Mouse (Mus musculus) CH12.LX (cell line): ENCODE data around the gene Lcn9. TPM values are rescaled to one million over a fixed set of nuclear protein-coding genes. Genes with fewer than 3 reads are reported as not detected.

ENCODE experiments used
- DNase-seq: peaks from one replicate; pipeline ENCODE4 v3.0.0-alpha.2; 2013; ENCODE audit errors: extremely low read depth
- H3K27ac ChIP-seq: 2 replicates; pipeline ENCODE4 v1.5.1; 2012; ENCODE audit warnings: low read depth, mild to moderate bottlenecking, control low read depth, moderate library complexity; ENCODE audit not compliant: insufficient read depth
- H3K27me3 ChIP-seq: replicated peaks from 2 replicates; pipeline ENCODE3; 2012; ENCODE audit warnings: inconsistent platforms
- H3K36me3 ChIP-seq, 2 experiments: replicated peaks in 1 of 2; 2 replicates each; pipeline versions ENCODE3 to v1.6.1; 2012; ENCODE audit warnings: inconsistent platforms in 1 of 2, low read length in 1 of 2, mild to moderate bottlenecking in 1 of 2, mixed read lengths in 1 of 2, moderate library complexity in 1 of 2; ENCODE audit not compliant: control insufficient read depth in 1 of 2, insufficient read depth in 1 of 2
- H3K4me1 ChIP-seq, 2 experiments: 2 replicates each; pipeline ENCODE4 v1.6.1; 2012; ENCODE audit warnings: inconsistent platforms in 1 of 2, moderate library complexity in 1 of 2; ENCODE audit not compliant: insufficient read depth in 2 of 2, control insufficient read depth in 1 of 2
- H3K4me2 ChIP-seq: 2 replicates; pipeline ENCODE4 v1.6.1; 2012; ENCODE audit warnings: low read depth, mild to moderate bottlenecking, control low read depth; ENCODE audit not compliant: poor library complexity, insufficient read depth, severe bottlenecking
- H3K4me3 ChIP-seq, 3 experiments: fragments of 150-350 bp in 1 of 3; sonication (generic) in 1 of 3; replicated peaks in 1 of 3; 2 replicates each; pipeline versions ENCODE3 to v1.5.1; 2011 to 2012; ENCODE audit warnings: low read depth in 2 of 3, low read length in 2 of 3, mild to moderate bottlenecking in 2 of 3, moderate library complexity in 2 of 3, control low read depth in 1 of 3, improper control_type of control experiment in 1 of 3, inconsistent platforms in 1 of 3, mixed read lengths in 1 of 3; ENCODE audit not compliant: poor library complexity in 1 of 3
- H3K79me2 ChIP-seq: replicated peaks from 2 replicates; pipeline ENCODE4 v1.6.1; 2012; ENCODE audit warnings: mild to moderate bottlenecking, moderate library complexity; ENCODE audit not compliant: control insufficient read depth, poor library complexity, insufficient read depth, severe bottlenecking; ENCODE audit errors: extremely low read depth
- H3K9ac ChIP-seq: 2 replicates; pipeline ENCODE4 v1.6.1; 2012; ENCODE audit warnings: low read depth, mild to moderate bottlenecking, control low read depth, moderate library complexity; ENCODE audit not compliant: insufficient read depth
- H3K9me3 ChIP-seq: replicated peaks from 2 replicates; pipeline ENCODE3; 2012; ENCODE audit warnings: low read length, inconsistent platforms, mixed read lengths
- CHD1 ChIP-seq: IDR thresholded peaks from 2 replicates; pipeline ENCODE4 v1.6.1; 2012; ENCODE audit warnings: low read depth, low read length, improper control_type of control experiment, inconsistent platforms
- CTCF ChIP-seq, 2 experiments: IDR thresholded peaks in 1 of 2; conservative IDR thresholded peaks in 1 of 2; 2 replicates each; pipeline ENCODE4 v1.5.1; 2011 to 2012; ENCODE audit warnings: low read depth in 2 of 2, low read length in 2 of 2, improper control_type of control experiment in 1 of 2, inconsistent platforms in 1 of 2, mild to moderate bottlenecking in 1 of 2, moderate library complexity in 1 of 2
- E2F4 ChIP-seq: IDR thresholded peaks from 2 replicates; pipeline ENCODE4 v1.6.1; 2011; ENCODE audit warnings: low read depth, low read length, improper control_type of control experiment; ENCODE audit not compliant: insufficient replicate concordance
- EP300 ChIP-seq: IDR thresholded peaks from 2 replicates; pipeline ENCODE4 v1.6.1; 2011; ENCODE audit warnings: low read length, improper control_type of control experiment
- GABPA ChIP-seq: IDR thresholded peaks from 2 replicates; pipeline ENCODE4 v1.6.1; 2012; ENCODE audit warnings: low read depth, low read length, improper control_type of control experiment, inconsistent platforms; ENCODE audit not compliant: insufficient replicate concordance
- HCFC1 ChIP-seq: IDR thresholded peaks from 2 replicates; pipeline ENCODE4 v1.6.1; 2012; ENCODE audit warnings: low read depth, mild to moderate bottlenecking, inconsistent platforms, low read length, improper control_type of control experiment
- IRF4 ChIP-seq: IDR thresholded peaks from 2 replicates; pipeline ENCODE4 v1.6.1; 2014; ENCODE audit warnings: low read depth, mild to moderate bottlenecking, inconsistent platforms, low read length, improper control_type of control experiment
- JUN ChIP-seq: IDR thresholded peaks from 2 replicates; pipeline ENCODE4 v1.6.1; 2011; ENCODE audit warnings: low read depth, mild to moderate bottlenecking, low read length, improper control_type of control experiment, moderate library complexity; ENCODE audit not compliant: insufficient read depth
- JUND ChIP-seq: conservative IDR thresholded peaks from 2 replicates; pipeline ENCODE4 v1.6.1; 2011; ENCODE audit warnings: low read depth, low read length, improper control_type of control experiment
- MAFK ChIP-seq: IDR thresholded peaks from 2 replicates; pipeline ENCODE4 v1.6.1; 2011; ENCODE audit warnings: low read length, improper control_type of control experiment; ENCODE audit not compliant: insufficient replicate concordance
- MAX ChIP-seq: IDR thresholded peaks from 2 replicates; pipeline ENCODE4 v1.6.1; 2011; ENCODE audit warnings: low read length, improper control_type of control experiment
- MEF2A ChIP-seq: IDR thresholded peaks from 2 replicates; pipeline ENCODE4 v1.6.1; 2014; ENCODE audit warnings: low read depth, mild to moderate bottlenecking, inconsistent platforms, low read length, improper control_type of control experiment, borderline replicate concordance
- MXI1 ChIP-seq: IDR thresholded peaks from 2 replicates; pipeline ENCODE4 v1.6.1; 2011; ENCODE audit warnings: mild to moderate bottlenecking, low read depth, low read length, improper control_type of control experiment
- MYC ChIP-seq: IDR thresholded peaks from 2 replicates; pipeline ENCODE4 v1.6.1; 2011; ENCODE audit warnings: low read depth, mild to moderate bottlenecking, improper control_type of control experiment, low read length
- NRF1 ChIP-seq: IDR thresholded peaks from 2 replicates; pipeline ENCODE4 v1.6.1; 2014; ENCODE audit warnings: low read depth, mild to moderate bottlenecking, inconsistent platforms, low read length, improper control_type of control experiment, moderate library complexity
- RAD21 ChIP-seq: IDR thresholded peaks from 2 replicates; pipeline ENCODE4 v1.6.1; 2011; ENCODE audit warnings: low read depth, mild to moderate bottlenecking, low read length, improper control_type of control experiment, moderate library complexity
- RCOR1 ChIP-seq: conservative IDR thresholded peaks from 2 replicates; pipeline ENCODE4 v1.6.1; 2012; ENCODE audit warnings: low read depth, mild to moderate bottlenecking, inconsistent platforms, low read length, improper control_type of control experiment
- SIN3A ChIP-seq: IDR thresholded peaks from 2 replicates; pipeline ENCODE4 v1.6.1; 2012; ENCODE audit warnings: low read length, improper control_type of control experiment, inconsistent platforms
- SMC3 ChIP-seq: IDR thresholded peaks from 2 replicates; pipeline ENCODE4 v1.6.1; 2011; ENCODE audit warnings: low read depth, low read length, improper control_type of control experiment
- TBP ChIP-seq: conservative IDR thresholded peaks from 2 replicates; pipeline ENCODE4 v1.6.1; 2011; ENCODE audit warnings: low read depth, low read length, improper control_type of control experiment
- USF1 ChIP-seq: IDR thresholded peaks from 2 replicates; pipeline ENCODE4 v1.6.1; 2014; ENCODE audit warnings: low read depth, mild to moderate bottlenecking, inconsistent platforms, low read length, improper control_type of control experiment
- USF2 ChIP-seq: conservative IDR thresholded peaks from 2 replicates; pipeline ENCODE4 v1.6.1; 2011; ENCODE audit warnings: low read depth, low read length, improper control_type of control experiment
- ZC3H11A ChIP-seq: IDR thresholded peaks from 2 replicates; pipeline ENCODE4 v1.6.1; 2012; ENCODE audit warnings: low read depth, mild to moderate bottlenecking, inconsistent platforms, low read length, improper control_type of control experiment
- ZKSCAN1 ChIP-seq: IDR thresholded peaks from 2 replicates; pipeline ENCODE4 v1.6.1; 2012; ENCODE audit warnings: low read depth, inconsistent platforms, low read length, improper control_type of control experiment, borderline replicate concordance
- ZNF384 ChIP-seq: IDR thresholded peaks from 2 replicates; pipeline ENCODE4 v1.6.1; 2012; ENCODE audit warnings: low read depth, low read length, improper control_type of control experiment, inconsistent platforms
- dilution Hi-C: fragments of 300-500 bp; cut with MboI; formaldehyde crosslinking; loops from 2 replicates; pipeline ENCODE4 v1.14.3; 2020; ENCODE audit warnings: low sequenced_read_pairs; ENCODE audit not compliant: extremely low pct_unique_long_range_greater_than_20kb, extremely low pct_ligation_motif_present
- in situ Hi-C: fragments of 300-500 bp; cut with MboI; formaldehyde crosslinking; loops from 3 replicates; pipeline ENCODE4 v1.14.3; 2019; ENCODE audit warnings: low sequenced_read_pairs, low pct_ligation_motif_present, low pct_unique_long_range_greater_than_20kb, mixed read lengths
- polyA plus RNA-seq: library from polyadenylated mRNA; unstranded; fragments of >175 nt; gene quantifications from 2 replicates; pipeline ENCODE4 v1.2.1, GENCODE M21; 2012; ENCODE audit warnings: low read depth; ENCODE audit not compliant: insufficient read length
- total RNA-seq, 2 experiments: library from RNA; depleted of rRNA; stranded (reverse); fragments of 300-350 nt in 1 of 2; fragments of >200 nt in 1 of 2; gene quantifications; 2 replicates each; pipeline ENCODE4 v1.2.3; 2012 to 2014

Gene Lcn9
- total and polyA plus RNA-seq, 3 experiments, result not detected

- TF ChIP-seq MYC (no peak), JUN (no peak), CTCF (conservative IDR thresholded peaks at IDR 0.05 in 1 of 2, IDR thresholded peaks at IDR 0.05 in 1 of 2; ENCODE audit: low read depth in 2 of 2, low read length in 2 of 2) (no peak), CHD1 (no peak), TBP (no peak), MEF2A (no peak), USF2 (no peak), MXI1 (no peak), GABPA (no peak), EP300 (no peak), E2F4 (no peak), ZKSCAN1 (no peak), SIN3A (no peak), RAD21 (no peak)
- no peak overlapping the region for H3K4me3 ChIP-seq
- no peaks in the 10 kb centered on the region for H3K9me3 ChIP-seq
- H3K9ac ChIP-seq, result no peak overlapping the region
- peaks cover 75% of the 10 kb centered on the region for H3K27me3 ChIP-seq
- dilution Hi-C loops (no loop called here), in situ Hi-C loops (no loop called here)
- no peak for DNase-seq
- H3K36me3 ChIP-seq, result no peaks in the 10 kb centered on the region
- no peaks in the 10 kb centered on the region for H3K4me1 ChIP-seq
- no peak overlapping the region for H3K27ac ChIP-seq
- H3K79me2 ChIP-seq, result no peaks in the 10 kb centered on the region
- no peak overlapping the region for H3K4me2 ChIP-seq
These were observed 1.8 kb downstream of the Lcn9 start for GRCm38 (mm10) chr2:25824751-25825150.

DNA sequence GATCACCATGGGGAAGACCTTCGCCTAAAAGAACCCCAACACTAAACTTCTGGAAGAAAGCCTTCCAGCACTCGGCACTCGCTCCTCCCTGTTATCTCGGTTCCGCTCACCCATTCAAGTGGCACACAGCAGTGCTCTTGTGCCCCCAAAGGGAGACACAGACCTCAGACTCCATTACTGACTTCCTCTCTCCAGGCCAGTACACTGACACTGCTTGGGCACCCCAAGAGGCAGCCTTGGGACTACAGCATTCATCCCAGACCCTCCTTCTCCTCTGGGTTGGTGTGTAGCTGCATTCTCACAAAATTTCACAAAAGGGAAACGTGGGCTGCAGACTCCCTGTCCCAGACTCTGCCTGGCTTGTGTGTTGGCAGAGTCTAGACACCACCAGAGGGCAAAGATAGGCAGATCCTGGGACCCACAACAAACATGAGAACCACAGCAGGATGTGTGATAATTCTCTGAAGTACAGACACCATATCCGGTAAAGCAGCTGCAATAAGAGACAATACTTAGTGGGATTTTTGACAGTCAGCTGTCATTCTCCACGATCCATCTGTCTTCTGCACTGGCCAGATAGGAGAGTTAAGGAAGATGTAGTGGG lies 5.5 kb downstream of the Lcn9 start:
- H3K27ac ChIP-seq, result no peak overlapping the region
- TF ChIP-seq ZC3H11A, result no peak
- TF ChIP-seq SMC3, result no peak
- TF ChIP-seq HCFC1, result no peak
- TF ChIP-seq RCOR1, result no peak
- TF ChIP-seq ZNF384, result no peak
- no peak for TF ChIP-seq MAFK
- TF ChIP-seq USF2, result no peak
- no peak for TF ChIP-seq MEF2A
- TF ChIP-seq MAX, result no peak
- no peak for TF ChIP-seq IRF4
- TF ChIP-seq JUN, result no peak
- TF ChIP-seq EP300, result no peak
- TF ChIP-seq E2F4, result no peak
- no peak for TF ChIP-seq MYC
- TF ChIP-seq NRF1, result no peak
- TF ChIP-seq ZKSCAN1, result no peak
- TF ChIP-seq USF1, result no peak
- no peak for TF ChIP-seq CTCF (conservative IDR thresholded peaks at IDR 0.05 in 1 of 2, IDR thresholded peaks at IDR 0.05 in 1 of 2; ENCODE audit: low read depth in 2 of 2, low read length in 2 of 2)
- no peak for TF ChIP-seq JUND
- H3K36me3 ChIP-seq, result no peaks in the 10 kb centered on the region
- no peak overlapping the region for H3K4me2 ChIP-seq
- in situ Hi-C loops, result no loop called here
- no peaks in the 10 kb centered on the region for H3K9me3 ChIP-seq
- dilution Hi-C loops, result no loop called here
- H3K27me3 ChIP-seq, result peaks cover 56% of the 10 kb centered on the region
- H3K4me3 ChIP-seq, result no peak overlapping the region
- no peaks in the 10 kb centered on the region for H3K4me1 ChIP-seq
- no peak overlapping the region for H3K9ac ChIP-seq
- no peak for DNase-seq
- H3K79me2 ChIP-seq, result no peaks in the 10 kb centered on the region
